Comparison of ENCODE assay signal across 14 mouse cellular contexts in the genomic region with DNA sequence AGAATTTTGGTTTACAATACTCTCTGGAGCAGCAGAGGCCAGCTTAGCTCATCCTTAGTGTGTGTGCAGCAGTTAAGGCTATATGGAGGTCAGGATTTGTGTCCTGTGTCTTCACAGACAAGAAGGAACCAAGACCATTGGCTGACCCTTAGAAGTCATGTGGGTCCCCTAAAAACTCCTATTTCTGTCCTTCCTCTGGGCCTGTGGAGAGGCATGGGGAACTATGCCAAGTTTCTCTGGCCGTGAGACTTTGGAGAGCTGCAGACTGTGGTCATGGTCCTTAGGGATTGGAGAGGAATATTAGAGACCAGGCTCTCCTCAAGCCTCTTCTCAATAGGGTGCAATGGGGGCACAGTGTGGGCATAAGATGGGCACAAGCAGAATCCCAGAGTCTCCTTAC. TPM values are rescaled to one million over a fixed set of nuclear protein-coding genes. Genes with fewer than 3 reads are reported as not detected.
"Had no signal": no experiment of that assay in that cellular context is flagged by ENCODE, and none has a peak within 500 bp of the region (broad histone marks: within the 10 kb centered on the region; RNA-seq: fewer than 3 reads in every experiment).

No protein-coding gene starts in this region.

RNA-seq across cellular contexts. Expression of gene Vmn1r234, which starts 14.8 kb away (rescaled TPM):
- total RNA-seq: gastrocnemius, adult 8-10 months; gastrocnemius, postnatal 14 days; gastrocnemius, postnatal 4 days; granulocyte monocyte progenitor cell, adult 5-6 weeks; heart, postnatal 25 days; hematopoietic stem cell, adult 5-6 weeks; hindbrain, postnatal 0 days; layer of hippocampus, adult 2 months; layer of hippocampus, postnatal 10 days; layer of hippocampus, postnatal 25 days; left cerebral cortex, adult 2 months; left cerebral cortex, postnatal 14 days; left cerebral cortex, postnatal 36 days; liver, adult 2 months had no signal

RNA-seq across cellular contexts. Expression of gene Vmn1r235, which starts 45.1 kb away (rescaled TPM):
- total RNA-seq: gastrocnemius, adult 8-10 months; gastrocnemius, postnatal 14 days; gastrocnemius, postnatal 4 days; granulocyte monocyte progenitor cell, adult 5-6 weeks; heart, postnatal 25 days; hematopoietic stem cell, adult 5-6 weeks; hindbrain, postnatal 0 days; layer of hippocampus, adult 2 months; layer of hippocampus, postnatal 10 days; layer of hippocampus, postnatal 25 days; left cerebral cortex, adult 2 months; left cerebral cortex, postnatal 14 days; left cerebral cortex, postnatal 36 days; liver, adult 2 months had no signal
